Mouse (Mus musculus) heart, embryonic 11.5 days (tissue): ENCODE measurements around the gene Irx6. TPM values are rescaled to one million over a fixed set of nuclear protein-coding genes. Genes with fewer than 3 reads are reported as not detected.

Experiments used
- polyA plus RNA-seq: library from polyadenylated mRNA; unstranded; fragments of >200 nt; fragmentation: Nextera tagmentation; extraction: Ambion mirVana; gene quantifications from 2 replicates; pipeline ENCODE4 v1.2.1, GENCODE M21; 2014

Irx6 gene
- polyA plus RNA-seq, 1 experiment from 2014 or later: 3.8 TPM

Other genes with a start within 250 kb of the Irx6 start
- gene Mmp2, start 153.0 kb downstream of the Irx6 start, polyA plus RNA-seq: 107 TPM in 2 replicates
- gene Lpcat2, start 181.1 kb downstream of the Irx6 start, polyA plus RNA-seq: 2.0 and 2.5 TPM in 2 replicates
- gene Capns2, start 227.1 kb downstream of the Irx6 start, polyA plus RNA-seq: 0.23 and 0.47 TPM in 2 replicates